ENCODE assay signal across 21 mouse cellular contexts in genomic region chr12:103706113-103706512, GRCm38 (mm10). TPM values are rescaled to one million over a fixed set of nuclear protein-coding genes. Genes with fewer than 3 reads are reported as not detected.
"Had no signal": no experiment of that assay in that cellular context is flagged by ENCODE, and none has a peak within 500 bp of the region (broad histone marks: within the 10 kb centered on the region; RNA-seq: fewer than 3 reads in every experiment).

No protein-coding gene starts in this region.

- H3K4me2 ChIP-seq: limb, embryonic 13.5 days; midbrain, embryonic 13.5 days; neural tube, embryonic 15.5 days had no signal

- H3K9ac ChIP-seq: limb, embryonic 13.5 days; midbrain, embryonic 13.5 days; neural tube, embryonic 15.5 days had no signal

- H3K9me3 ChIP-seq: limb, embryonic 13.5 days; midbrain, embryonic 13.5 days; neural tube, embryonic 15.5 days had no signal

- H3K4me1 ChIP-seq: limb, embryonic 13.5 days; midbrain, embryonic 13.5 days; neural tube, embryonic 15.5 days had no signal

- ATAC-seq: lung, postnatal 0 days; midbrain, embryonic 13.5 days had no signal

- H3K27ac ChIP-seq: left cerebral cortex, adult 2 months; limb, embryonic 13.5 days; midbrain, embryonic 13.5 days; neural tube, embryonic 15.5 days had no signal

- DNase-seq: kidney, adult 18-20 months; kidney, postnatal 10 days; lung, adult 2 months; lung, postnatal 36 days; right cerebral cortex, adult 18-20 months; right cerebral cortex, postnatal 25 days; thymus, adult 2 months; thymus, postnatal 25 days had no signal

- H3K4me3 ChIP-seq: left cerebral cortex, adult 2 months; limb, embryonic 13.5 days; midbrain, embryonic 13.5 days; myocyte; neural tube, embryonic 15.5 days had no signal

- H3K27me3 ChIP-seq: limb, embryonic 13.5 days; midbrain, embryonic 13.5 days; neural tube, embryonic 15.5 days had no signal

- H3K36me3 ChIP-seq: limb, embryonic 13.5 days; midbrain, embryonic 13.5 days; neural tube, embryonic 15.5 days had no signal

RNA-seq across cellular contexts. Expression of gene Serpina1f, which starts 10.8 kb away (rescaled TPM):
- total RNA-seq: layer of hippocampus, postnatal 25 days; left cerebral cortex, adult 2 months; left cerebral cortex, postnatal 36 days; megakaryocyte progenitor cell, adult 5-6 weeks had no signal
- polyA plus RNA-seq: kidney, embryonic 14.5 days; limb, embryonic 13.5 days; lung, adult 2 months; lung, postnatal 0 days; midbrain, embryonic 13.5 days; myocyte; neural tube, embryonic 11.5 days; neural tube, embryonic 15.5 days; urinary bladder, adult 2 months had no signal

RNA-seq across cellular contexts. Expression of gene Serpina16, which starts 30.2 kb away (rescaled TPM):
- total RNA-seq: layer of hippocampus, postnatal 25 days; left cerebral cortex, adult 2 months; left cerebral cortex, postnatal 36 days; megakaryocyte progenitor cell, adult 5-6 weeks had no signal
- polyA plus RNA-seq: kidney, embryonic 14.5 days; limb, embryonic 13.5 days; lung, adult 2 months; lung, postnatal 0 days; midbrain, embryonic 13.5 days; myocyte; neural tube, embryonic 11.5 days; thymus, adult 2 months; urinary bladder, adult 2 months had no signal

RNA-seq across cellular contexts. Expression of gene Serpina6, which starts 49.1 kb away (rescaled TPM):
- total RNA-seq: layer of hippocampus, postnatal 25 days; left cerebral cortex, adult 2 months; left cerebral cortex, postnatal 36 days; megakaryocyte progenitor cell, adult 5-6 weeks had no signal
- polyA plus RNA-seq: large intestine, adult 2 months; lung, adult 2 months; lung, postnatal 0 days; thymus, adult 2 months; urinary bladder, adult 2 months had no signal
